Mouse (Mus musculus) v-Abl transformed pro-B cells (cell line): ENCODE measurements around the gene Gm28047.

Experiments used
- in situ Hi-C, 2 experiments: fragments of 400-800 bp; cut with MboI; formaldehyde crosslinking; loops; one replicate each; pipeline ENCODE4 v1.15.1; 2025; ENCODE audit not compliant: unreplicated experiment in 2 of 2

Gm28047 gene

GRCm38 (mm10) chr15:102519211-102520141 is 105.4 kb downstream of the Gm28047 start:
- in situ Hi-C loops, result loop anchor here (5.0 to 10.0 kb wide), 4 partner anchors 55 to 155 kb away; partner anchors contain the start of gene Atp5g2 (in 1 of the 2)

DNA sequence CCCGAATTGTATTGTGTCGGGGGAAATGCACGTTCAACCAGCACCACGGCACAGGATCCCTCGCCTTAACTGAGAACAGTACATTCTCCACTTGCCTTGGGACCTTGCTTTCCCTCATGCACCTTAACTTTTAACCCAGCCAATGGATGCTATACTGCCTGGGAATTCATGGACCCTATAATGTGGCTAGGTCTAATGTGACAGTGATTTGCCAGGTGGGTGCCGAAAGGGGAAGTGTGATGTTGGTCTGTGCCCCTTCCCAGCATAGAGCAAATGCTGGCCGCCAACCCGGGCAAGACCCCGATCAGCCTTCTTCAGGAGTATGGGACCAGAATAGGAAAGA is 106.0 kb downstream of the Gm28047 start:
- in situ Hi-C loops, result loop anchor here in 1 of 2 experiments (10.0 kb wide), 1 partner anchor 54 kb away; no protein-coding TSS in a partner anchor

- in situ Hi-C loops, result loop anchor here in 1 of 2 experiments (10.0 kb wide), 1 partner anchor 53 kb away; no protein-coding TSS in a partner anchor
Observed at GRCm38 (mm10) chr15:102517976-102518858, 106.7 kb downstream of the Gm28047 start, which contains the start of gene Tarbp2. Gene Tarbp2, plus strand, starts transcription at chr15:102518192.

GRCm38 (mm10) chr15:102517631-102517975 is 107.3 kb downstream of the Gm28047 start:
- in situ Hi-C loops, result loop anchor here in 1 of 2 experiments (10.0 kb wide), 1 partner anchor 53 kb away; no protein-coding TSS in a partner anchor

- in situ Hi-C loops, result loop anchor here in 1 of 2 experiments (10.0 kb wide), 1 partner anchor 52 kb away; no protein-coding TSS in a partner anchor
Observed at GRCm38 (mm10) chr15:102516728-102517404, 108.0 kb downstream of the Gm28047 start, which contains the start of gene Map3k12. Gene Map3k12, minus strand, starts transcription at chr15:102517064.

- in situ Hi-C loops, result loop anchor here in 1 of 2 experiments (10.0 kb wide), 1 partner anchor 51 kb away; no protein-coding TSS in a partner anchor
Observed at GRCm38 (mm10) chr15:102516293-102516692, 108.6 kb downstream of the Gm28047 start.

GRCm38 (mm10) chr15:102515791-102516190 is 109.1 kb downstream of the Gm28047 start:
- in situ Hi-C loops, result loop anchor here in 1 of 2 experiments (10.0 kb wide), 1 partner anchor 51 kb away; no protein-coding TSS in a partner anchor

- in situ Hi-C loops, result loop anchor here in 1 of 2 experiments (10.0 kb wide), 1 partner anchor 50 kb away; no protein-coding TSS in a partner anchor
Observed at GRCm38 (mm10) chr15:102515261-102515660, 109.6 kb downstream of the Gm28047 start.

- in situ Hi-C loops, result loop anchor here in 1 of 2 experiments (10.0 kb wide), 1 partner anchor 48 kb away; no protein-coding TSS in a partner anchor
Observed at GRCm38 (mm10) chr15:102513004-102513403, 111.9 kb downstream of the Gm28047 start.

- in situ Hi-C loops, result loop anchor here in 1 of 2 experiments (10.0 kb wide), 1 partner anchor 48 kb away; no protein-coding TSS in a partner anchor
Observed at GRCm38 (mm10) chr15:102512471-102512870, 112.4 kb downstream of the Gm28047 start.

DNA sequence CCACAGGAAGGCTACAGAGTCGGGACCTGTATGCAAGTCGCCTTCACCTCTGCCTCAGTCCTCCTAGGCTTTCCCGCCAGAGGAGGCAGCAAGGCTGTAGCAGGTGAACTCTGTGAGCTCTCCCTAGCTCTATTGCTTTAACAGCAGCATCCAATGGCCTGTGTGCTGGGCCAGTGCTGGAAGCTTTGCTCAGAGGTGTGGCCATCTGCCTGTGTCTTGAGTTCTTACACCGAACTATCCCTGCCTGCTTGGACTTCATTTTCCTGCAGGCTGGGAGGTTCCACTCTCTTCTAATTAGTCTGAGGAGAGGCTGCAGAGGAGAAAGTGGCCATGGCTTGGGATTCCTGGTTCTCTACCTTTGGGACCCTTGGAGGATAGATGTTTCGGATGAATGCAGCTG is 112.9 kb downstream of the Gm28047 start:
- in situ Hi-C loops, result loop anchor here in 1 of 2 experiments (10.0 kb wide), 1 partner anchor 47 kb away; no protein-coding TSS in a partner anchor

DNA sequence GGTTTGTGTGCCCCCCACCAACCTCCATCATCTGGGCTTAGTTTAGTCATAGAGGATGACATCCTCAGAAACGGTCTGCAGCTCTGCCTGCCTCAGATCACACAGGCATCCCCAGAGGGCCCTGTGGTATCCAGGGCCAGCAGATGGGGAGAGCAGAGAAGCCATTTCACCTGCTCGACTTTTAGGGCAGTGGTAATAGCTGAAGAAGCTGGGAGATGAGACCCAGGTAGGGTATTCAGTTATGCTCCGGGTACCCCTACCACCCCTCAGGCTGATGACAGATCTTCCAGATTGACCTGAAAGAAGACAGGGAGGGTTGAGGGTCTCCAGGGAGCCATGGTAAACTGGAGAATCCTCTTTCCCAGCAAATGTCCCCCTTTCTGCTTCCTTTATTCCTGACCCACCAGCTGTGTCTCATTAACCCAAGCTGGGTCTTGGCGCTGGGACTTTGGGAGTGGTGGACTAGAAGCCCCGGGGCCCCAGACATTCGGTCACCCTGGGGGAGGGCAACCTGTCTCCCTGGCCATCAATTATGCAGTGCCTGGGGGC is 113.5 kb downstream of the Gm28047 start:
- in situ Hi-C loops, result loop anchor here in 1 of 2 experiments (10.0 kb wide), 1 partner anchor 47 kb away; no protein-coding TSS in a partner anchor

GRCm38 (mm10) chr15:102510590-102511284 is 114.1 kb downstream of the Gm28047 start:
- in situ Hi-C loops, result loop anchor here in 1 of 2 experiments (10.0 kb wide), 1 partner anchor 46 kb away; no protein-coding TSS in a partner anchor

DNA sequence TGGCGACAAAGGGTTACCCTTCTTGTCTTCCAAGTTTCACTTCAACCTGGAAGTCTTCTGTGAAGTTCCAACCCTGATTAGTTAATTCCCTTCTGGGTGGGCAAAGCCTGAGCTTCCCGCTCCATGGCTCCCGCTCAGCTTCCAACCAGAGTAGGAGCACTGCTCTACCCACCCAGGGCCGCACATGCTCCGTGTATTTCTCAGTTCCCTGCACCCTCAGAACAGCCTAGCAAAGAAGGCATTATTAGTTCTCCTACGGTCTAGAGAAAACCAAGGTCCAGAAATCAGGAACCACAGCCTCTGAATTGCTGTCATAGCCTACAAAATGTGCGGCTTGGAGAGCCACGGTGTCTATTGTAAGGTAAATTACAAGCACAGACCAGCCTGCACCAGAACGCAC is 114.8 kb downstream of the Gm28047 start:
- in situ Hi-C loops, result loop anchor here in 1 of 2 experiments (10.0 kb wide), 1 partner anchor 45 kb away; no protein-coding TSS in a partner anchor

DNA sequence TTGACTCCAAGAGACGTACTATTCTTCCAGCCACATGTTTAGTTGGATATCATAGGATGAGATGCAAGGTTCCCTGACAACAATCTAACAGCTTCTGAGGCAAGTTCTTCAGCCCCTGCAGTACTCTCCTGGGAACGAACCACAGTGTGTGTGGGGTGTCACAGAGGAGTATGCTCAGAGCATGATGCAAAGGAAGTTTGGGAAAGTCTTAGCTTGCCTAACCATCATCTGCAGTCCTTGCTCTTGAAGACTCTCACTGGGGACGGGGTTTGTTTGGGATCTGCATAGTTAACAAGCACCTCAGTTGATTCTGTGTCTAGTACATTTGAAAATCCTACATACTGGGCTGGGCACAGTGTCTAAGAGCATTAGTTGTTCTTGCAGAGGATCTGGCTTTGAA is 116.5 kb downstream of the Gm28047 start:
- in situ Hi-C loops, result no loop called here

DNA sequence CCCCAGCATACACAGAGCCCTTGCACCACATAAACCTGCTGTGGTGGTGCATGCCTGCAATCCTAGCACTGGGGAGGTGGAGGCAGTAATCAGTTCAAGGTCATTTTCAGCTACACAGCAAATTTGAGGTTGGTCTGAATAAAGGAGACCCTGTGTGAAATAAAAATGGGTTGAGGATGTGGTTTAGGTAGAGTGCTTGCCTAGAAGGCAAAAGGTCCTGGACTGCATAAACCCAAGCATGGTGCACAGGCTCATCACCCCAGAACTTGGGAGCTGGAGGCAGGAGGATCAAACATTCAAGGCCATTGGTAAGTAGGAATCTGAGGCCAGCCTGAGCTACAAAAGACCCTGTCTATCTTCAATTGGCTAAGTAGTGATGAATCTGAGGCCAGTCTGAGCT is 117.3 kb downstream of the Gm28047 start:
- in situ Hi-C loops, result no loop called here

- in situ Hi-C loops, result no loop called here
Observed at GRCm38 (mm10) chr15:102506864-102507263, 118.0 kb downstream of the Gm28047 start.

DNA sequence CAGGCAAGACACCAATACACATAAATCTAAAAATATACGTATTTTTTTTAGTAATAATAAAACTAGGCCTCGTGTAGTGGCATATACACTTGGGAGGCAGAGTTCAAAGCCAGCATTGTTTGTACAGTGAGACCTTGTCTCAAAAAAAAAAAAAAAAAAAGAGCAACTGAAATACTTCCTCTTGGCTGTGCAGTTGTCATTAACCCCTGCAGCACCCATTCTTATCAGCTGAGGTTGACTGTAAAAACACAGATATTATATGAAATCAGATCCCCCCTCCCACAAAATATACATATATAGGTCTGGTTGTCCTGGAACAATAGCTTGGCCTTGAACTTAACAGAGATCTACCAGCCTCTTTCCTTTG is 118.4 kb downstream of the Gm28047 start:
- in situ Hi-C loops, result no loop called here
